Mouse (Mus musculus) ES-Bruce4 (cell line): Measurements from ENCODE around the gene Ckmt2.

Source experiments
- CTCF ChIP-seq: IDR thresholded peaks from one replicate; pipeline ENCODE4 v1.8.1; 2011; ENCODE audit warnings: low read depth, low read length
- EP300 ChIP-seq: IDR thresholded peaks from 2 replicates; pipeline ENCODE4 v1.6.1; 2011; ENCODE audit warnings: low read depth, low read length; ENCODE audit not compliant: insufficient read depth
- POLR2A ChIP-seq: IDR thresholded peaks from one replicate; pipeline ENCODE4 v1.8.1; 2011; ENCODE audit warnings: low read length; ENCODE audit not compliant: insufficient read depth

DNA sequence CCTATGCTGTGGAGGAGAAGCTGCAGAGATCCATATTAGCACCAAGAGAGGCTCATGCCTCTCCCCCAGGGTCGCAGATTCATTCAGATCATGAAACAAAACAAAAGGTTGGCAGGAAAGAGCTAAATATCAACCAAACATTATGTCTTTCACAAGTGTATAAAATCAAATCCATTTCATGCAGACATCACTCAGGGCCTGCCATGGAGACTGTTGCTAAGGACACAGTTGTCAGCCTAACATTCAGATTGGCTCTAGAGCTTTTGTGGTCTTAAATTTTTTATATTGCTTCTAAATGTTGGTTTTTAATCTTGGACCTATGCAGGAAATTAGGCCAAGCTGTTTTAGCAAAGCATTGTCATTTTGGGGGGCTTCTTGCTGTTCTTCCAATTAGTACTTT, 8.1 kb downstream of the Ckmt2 start:
- no peak for TF ChIP-seq CTCF
- no peak for TF ChIP-seq POLR2A
- TF ChIP-seq EP300, result no peak
